Mouse (Mus musculus) induced T-regulatory cell, adult 2 months (primary cell): ENCODE results near the gene Gm27021.
A peak's percentile ranks its signal among the peaks of the same experiment; 100 is the strongest.

Source experiments
- DNase-seq: peaks from one replicate; pipeline ENCODE4 v3.0.0-alpha.2; 2012; ENCODE audit warnings: low read depth

Gene Gm27021

DNA sequence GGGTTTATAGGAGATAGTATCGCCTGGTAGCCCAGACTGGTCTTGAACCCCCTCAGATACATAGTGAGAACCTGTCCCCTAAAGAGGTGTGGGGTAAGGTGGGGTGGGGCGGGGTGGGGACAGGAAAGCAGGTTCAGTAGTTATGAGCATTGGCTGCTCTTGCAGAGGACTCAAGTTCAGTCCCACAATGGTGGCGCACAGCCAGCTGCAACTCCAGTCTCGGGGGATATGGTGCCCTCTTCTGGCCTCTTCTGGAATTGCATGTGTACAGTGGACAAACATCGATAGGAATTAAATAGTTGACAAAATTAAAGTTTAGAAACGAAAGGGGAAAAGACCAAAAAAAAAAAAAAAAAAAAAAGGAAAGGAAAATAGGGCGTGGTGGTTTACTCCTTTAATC lies 68.4 kb downstream of the Gm27021 start:
- DNase-seq: peak; percentile 84

DNA sequence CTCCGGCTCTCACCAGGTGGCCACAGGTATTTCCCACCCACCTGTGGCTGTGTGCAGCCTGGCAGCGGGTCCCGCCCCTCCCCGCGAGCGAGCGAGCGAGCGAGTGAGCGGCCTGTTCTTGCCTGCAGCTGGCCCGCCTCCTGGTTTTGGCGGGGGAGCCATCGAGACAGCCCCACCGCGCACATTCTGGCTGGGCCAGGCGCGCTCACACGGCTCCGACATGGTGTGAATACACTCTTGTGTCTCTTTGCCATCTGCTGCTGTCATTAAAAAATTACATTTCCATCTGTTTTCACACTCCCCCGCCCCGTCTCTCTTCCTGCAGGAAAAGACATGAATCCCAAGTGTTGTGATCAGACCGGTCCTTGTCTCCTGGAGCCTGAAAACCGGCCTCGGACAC lies 69.3 kb downstream of the Gm27021 start:
- DNase-seq: no peak

DNA sequence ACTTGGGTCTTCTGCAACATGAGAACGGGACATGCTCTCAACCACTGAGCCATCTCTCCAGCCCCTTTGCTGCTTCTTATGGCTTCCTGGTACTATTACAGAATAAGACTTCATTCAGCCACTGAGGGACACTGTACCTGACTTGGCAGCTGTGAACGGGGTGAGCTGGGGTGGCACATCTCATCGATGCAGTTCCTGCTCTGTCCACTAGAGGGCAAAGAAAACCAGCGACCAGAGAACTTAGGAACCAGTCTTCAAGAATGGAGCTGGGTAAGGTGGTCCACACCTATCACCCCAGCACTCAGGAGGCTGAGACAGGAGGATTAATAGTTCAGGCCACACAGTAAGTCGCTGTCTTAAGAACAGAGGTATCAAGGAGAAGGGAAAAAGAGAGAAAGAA lies 71.9 kb downstream of the Gm27021 start:
- DNase-seq: peak; percentile 88

DNA sequence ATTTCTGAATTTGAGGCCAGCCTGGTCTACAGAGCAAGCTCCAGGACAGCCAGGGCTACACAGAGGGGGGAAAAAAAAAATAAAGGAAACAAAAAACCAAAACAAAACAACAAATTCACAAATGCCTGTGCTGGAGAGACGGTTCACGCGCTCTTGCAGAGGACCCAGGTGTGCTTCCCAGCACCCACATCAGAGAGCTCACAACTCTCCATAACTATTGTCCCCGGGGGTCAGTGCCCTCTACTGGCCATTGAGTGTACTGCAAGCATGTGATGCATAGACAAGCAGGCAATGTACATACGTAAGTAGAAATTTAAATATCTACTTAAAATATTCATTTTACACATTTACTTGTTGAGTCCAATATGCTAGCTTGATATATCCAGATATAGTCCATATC lies 73.3 kb downstream of the Gm27021 start:
- DNase-seq: peak; percentile 70

DNA sequence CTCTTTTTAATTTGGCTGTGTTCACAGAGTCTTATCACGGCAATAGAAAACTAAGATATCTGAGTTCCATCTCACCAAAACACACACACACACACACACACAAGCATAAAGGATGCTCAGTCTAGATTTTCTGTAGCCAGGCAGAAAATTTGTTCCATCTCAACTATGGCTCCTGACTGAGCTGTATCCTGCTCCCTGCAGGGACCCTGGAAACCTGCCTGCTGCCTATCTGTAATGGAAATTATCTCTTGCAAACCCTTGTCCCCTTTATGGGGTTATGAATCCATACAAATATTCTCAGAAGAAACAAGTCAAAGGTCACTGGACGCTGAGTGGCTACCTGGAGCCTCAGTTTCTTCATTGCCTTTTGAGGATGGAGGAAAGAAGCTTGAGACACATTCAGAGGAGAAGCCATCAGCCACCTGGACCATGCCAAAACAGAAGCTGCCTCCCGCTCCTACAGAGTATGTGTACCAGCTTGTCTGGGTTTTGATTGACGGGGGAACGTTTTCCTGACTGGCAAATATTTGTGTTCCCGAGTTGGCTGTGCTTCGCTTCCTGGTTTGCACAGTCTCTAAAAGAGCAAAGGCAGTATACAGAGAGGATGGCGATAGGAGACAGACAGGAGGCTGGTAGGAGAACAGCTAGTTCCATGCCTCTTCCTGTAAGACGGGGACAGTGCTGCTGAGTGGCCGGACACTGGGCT lies 76.1 kb downstream of the Gm27021 start:
- DNase-seq: no peak

DNA sequence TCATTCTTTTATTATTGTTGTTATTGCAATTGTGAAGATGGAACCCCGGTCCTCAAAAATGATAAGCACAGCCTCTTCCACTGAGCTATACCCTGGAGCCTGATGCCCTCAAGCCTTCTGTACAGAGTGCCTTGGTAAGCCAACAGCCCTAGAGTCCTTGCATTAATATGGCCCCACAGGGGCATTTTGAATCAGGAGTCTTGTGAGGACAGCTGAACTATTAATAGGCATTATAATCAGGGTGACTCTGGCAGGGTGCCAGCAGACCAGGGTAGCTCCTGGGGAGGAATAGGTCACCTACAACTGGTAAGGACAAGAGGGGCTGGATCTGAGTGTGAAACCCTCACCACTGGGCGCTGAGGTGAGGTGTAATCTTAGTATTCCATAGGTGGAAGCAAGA lies 78.0 kb downstream of the Gm27021 start:
- no peak for DNase-seq

DNA sequence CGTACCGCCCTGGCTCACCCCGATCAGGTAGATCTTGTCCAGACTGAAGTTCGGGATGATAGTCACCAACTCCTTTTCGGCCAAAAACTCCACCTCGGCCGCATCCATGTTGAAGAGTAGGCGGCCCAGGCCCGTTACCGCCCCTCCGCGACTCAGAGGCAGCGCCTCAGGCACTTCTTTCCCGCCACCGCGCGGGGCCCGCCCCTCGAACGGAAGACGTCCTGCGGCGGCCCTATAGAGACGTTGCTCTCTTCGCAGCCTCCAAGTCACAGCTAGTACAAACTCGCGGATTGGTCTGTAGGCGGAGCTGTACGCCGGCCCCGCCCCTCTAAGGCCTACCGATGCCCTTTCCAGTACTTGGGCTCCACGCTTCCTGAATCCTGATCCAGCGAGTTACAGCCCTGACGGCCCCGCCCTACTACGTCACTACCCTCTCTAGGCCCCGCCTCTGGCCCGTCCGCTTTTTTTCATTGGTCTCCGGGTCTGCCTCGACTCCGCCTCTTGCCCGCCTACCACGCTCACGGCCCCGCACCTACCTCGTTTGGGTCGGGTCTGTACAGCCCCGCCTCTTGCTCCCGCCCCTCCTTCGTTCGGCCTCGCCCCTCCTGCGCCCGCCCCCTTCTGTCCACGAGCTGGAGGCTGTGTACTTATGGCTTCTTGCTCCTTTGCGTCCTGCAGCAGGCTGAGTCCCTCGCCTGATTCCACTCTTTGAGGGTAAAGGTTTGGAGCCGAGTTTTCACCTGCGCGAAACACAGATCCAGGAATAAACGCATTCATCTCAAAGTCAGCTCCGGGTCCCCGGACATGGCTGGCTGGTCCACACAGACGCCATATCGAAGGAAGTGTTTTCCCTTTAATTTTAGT lies 78.7 kb downstream of the Gm27021 start, which contains the start of gene Gins2:
Gene Gins2, minus strand, starts transcription at position 397 of the 864 bp plus-strand sequence.
- DNase-seq: peak; percentile 99

DNA sequence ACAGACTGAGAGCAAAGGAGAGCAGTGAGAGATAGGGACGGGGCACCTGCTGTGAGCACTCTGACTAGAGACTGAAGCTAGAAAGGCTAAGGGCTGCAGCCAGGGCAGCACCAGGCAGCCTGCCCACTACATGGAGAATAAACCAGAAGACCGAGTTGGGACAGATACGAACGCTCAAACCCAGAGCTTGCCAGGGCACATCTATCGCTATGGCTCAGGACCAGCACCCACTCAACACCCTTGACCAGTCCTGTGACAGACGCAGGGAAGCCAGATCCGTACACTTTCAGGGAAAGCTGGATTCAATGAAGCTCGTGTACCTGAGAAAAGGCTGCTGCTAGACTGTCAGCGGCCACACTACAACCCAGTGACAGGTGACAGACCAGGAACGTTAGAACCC lies 82.4 kb downstream of the Gm27021 start:
- DNase-seq: no peak

DNA sequence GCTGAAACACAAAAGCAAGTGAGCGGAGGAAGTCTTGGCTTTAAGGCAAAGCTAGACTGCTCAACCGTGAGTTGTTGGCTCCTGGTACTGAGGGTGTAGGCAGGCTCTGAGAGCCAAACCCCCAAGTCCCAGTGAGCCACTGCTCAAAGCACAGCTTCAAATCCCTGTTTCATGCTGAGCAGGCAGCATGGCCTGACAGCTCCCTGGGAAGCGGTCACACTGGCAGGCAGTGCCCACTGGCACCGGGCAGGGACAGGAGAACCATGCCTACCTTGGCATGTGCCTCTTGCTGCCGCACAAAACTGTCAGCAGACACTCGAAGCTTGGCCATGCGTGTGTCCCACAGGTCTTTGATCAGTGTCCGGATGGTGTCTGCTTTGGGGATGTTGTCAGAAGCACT lies 86.1 kb downstream of the Gm27021 start:
- no peak for DNase-seq

DNA sequence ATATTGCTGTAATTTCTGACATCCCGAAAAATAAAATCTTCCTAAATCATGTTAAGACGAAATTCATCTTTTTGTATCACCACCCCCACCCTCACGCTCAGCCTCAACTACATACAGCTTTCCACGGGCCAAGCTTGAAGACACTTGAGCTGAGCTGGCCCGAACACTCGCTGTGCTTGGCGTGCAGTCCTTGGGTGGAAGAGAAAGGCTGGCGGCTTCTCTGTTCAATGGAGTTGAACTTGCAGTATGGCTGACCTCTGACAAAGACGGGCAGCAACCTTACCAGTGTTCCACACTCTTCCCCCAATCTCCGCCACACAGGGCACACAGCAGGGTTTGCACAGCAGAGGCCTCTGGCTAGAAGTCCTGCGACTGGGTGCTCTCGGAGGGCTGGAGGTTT lies 86.5 kb downstream of the Gm27021 start:
- DNase-seq: no peak

DNA sequence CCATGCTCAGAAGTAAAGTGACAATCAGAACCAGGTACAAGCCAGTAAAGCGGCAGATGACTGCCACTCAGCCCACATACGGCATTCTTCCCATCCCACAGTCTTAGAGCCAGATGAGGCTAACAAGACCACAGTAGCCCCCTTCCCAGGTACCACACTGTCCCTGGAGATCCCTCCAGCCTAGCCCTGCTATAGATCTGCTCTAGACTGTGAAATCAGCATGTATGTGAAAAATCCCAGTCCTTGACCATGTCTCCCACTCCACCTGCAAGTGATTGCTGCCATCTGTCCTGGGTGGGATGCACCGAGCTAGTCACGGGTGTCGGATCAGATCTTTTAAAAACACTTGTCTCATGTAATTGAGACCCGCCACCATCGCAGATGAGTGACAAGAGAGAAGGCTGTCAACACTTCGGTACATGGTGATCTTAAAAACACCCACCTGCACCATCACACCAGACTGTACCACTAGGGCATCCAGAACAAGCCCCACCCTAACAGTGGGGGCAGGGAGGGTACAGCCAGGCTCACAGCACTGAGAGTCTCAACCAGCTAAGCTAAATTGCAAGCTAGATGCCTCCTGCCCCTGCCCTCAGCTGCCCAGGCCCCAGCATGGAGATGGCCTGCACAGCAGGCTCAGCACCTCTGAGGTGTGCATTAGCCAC lies 87.4 kb downstream of the Gm27021 start:
- no peak for DNase-seq

DNA sequence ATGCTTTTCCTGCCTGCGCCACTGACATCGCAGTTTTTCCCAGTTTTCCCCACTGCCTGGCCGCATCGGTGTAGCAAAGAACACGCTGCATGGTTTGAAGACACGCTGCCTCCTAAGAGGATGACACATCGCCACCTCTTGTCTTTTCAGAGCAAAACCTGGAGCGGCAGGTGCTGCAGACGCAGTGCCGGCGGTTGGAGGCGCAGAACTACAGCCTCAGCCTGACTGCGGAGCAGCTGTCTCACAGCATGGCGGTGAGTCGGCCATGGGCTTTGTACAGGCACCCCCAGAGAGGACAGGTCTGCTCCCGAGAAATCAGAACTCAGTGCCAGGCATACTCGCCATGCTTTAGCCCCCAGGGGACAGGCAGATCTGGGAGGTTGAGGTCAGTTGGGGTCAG lies 90.1 kb downstream of the Gm27021 start:
- DNase-seq: no peak

DNA sequence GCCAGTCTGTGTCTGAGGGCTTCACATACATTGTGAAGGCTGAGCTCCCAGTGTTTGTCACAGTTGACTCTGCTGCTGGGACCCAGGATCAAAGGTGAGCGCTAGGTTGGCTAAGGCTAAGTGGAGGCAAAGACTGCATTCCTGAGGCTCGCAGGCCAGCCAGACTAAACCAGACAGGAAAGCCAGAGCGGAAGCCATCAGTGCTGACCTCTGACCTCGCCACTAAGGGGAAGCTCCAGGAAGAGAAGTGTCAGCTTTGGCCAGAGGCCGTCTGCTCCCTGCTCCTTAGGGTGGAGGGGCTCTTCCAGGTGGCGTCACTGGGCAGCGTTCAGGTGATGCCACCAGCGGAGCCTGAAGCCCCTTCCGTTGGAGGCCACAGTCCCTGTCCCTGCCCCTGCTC lies 92.1 kb downstream of the Gm27021 start:
- no peak for DNase-seq

DNA sequence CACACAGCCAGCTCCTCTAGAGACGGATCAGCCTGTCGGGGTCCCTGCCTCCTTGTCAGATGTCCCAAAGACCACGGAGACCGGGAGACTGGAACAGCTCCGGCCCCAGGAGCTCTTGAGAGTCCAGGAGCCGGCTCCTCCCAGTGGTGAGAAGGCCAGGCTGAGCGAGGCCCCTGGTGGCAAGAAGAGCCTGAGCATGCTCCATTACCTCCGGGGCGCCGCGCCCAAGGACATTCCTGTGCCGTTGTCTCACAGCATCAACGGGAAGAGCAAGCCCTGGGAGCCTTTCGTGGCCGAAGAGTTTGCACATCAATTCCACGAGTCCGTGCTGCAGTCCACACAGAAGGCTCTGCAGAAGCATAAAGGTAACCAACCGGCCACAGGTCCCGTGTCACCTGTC lies 92.9 kb downstream of the Gm27021 start:
- DNase-seq: no peak

DNA sequence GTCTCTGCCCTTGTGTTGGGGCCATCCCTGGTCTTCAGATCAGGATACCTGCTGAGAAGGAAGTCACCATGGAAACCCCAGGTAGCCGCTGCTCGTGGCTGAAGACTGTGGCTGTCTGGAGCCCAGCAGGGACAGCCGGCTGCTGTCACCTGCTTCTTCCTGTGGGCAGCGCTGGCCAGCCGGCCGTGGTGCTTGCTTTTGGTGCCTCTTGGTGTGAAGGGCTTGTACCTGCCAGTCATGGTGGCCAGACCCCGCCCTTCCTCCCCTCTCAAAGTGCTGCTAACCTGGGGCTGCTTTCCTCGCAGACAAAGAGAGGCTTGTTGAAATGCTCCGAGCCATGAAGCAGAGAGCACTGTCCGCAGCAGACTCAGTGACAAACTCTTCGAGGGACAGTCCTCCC lies 94.0 kb downstream of the Gm27021 start:
- DNase-seq: no peak

DNA sequence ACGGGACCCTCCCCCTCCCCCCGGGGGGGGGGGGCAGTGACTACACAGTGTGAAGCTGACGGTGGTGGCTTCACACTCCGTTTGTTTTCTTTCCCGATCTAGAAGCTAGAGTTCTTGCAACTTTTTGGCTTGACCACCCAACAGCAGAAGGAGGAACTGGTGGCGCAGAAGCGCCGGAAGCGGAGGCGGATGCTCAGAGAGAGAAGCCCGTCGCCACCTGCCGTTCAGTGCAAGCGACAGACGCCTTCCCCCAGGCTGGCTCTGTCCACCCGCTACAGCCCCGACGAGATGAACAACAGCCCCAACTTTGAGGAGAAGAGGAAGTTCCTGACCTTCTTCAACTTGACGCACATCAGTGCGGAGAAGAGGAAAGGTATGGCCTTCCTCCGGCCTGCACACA lies 95.3 kb downstream of the Gm27021 start:
- DNase-seq: peak; percentile 22

DNA sequence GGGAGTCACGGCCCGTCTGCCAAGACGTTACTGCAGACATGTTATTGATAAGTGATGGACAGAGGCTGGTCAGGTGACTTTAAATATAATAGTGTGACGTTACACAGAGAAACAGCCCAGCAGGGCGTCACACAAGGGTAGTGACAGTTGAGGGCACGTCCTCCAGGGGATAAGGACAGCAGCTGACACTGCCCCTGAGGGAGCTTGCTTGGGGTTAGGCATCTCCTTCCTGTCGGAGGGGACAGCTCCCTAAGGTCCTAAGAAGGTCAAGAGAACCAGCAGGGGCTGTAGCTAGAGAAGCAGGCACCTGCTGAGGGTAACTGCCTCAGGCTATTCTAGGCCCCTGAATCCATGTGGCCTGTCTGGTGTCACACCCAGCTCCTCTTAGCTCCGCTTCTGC lies 96.3 kb downstream of the Gm27021 start:
- no peak for DNase-seq

DNA sequence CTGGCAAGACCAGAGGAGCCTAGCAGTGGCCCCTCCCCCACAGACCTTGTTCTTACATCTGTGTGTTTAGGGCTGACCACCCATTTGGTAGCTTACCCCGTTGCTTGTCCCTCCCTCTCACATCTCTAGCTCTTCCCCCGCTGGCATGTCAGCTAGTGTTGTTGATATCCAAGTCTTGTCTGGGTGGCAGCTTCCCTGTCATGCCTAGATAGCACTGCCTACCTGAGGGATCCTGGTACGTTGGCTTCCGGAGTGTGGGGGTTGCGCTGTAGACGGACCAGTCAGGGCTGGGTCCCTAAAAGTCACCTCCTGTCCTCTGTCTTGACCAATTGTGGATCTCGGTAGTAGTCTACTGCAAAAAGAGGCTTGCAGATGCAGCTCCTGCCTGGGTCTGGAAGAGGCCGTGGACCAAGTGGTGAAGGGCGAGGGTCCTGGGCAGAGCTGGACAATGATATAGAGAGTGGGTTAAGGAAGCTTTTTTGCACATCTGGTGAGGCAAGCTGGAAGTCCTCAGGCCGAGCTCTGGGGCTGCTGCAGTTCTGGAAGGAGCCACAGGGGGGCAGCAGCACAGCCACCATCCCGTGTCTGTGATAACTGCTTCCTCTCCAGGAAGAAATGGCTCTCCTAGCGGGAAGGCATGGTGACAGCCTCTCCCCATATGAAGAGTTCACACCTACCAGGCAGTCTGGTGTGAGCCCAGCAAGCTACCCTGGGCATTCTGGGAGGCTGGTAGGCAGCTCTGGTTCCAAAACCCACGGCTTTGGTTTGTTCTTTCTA lies 97.8 kb downstream of the Gm27021 start:
- peak; percentile 76 for DNase-seq

DNA sequence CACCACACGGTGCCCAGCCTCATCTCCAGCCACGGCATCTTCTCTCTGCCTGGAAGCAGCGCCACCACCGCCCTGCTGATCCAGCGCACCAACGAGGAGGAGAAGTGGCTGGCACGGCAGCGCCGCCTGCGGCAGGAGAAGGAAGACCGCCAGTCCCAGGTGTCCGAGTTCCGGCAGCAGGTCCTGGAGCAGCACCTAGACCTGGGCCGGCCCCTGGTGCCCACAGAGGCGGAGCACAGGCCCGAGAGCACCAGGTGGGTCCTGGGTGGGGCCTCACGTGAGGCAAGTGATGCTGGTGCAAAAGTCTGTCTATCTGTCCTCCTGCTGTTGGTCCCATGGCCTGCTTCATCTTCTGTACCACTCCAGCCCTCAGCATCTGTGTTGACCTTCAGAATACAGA lies 98.8 kb downstream of the Gm27021 start:
- no peak for DNase-seq

DNA sequence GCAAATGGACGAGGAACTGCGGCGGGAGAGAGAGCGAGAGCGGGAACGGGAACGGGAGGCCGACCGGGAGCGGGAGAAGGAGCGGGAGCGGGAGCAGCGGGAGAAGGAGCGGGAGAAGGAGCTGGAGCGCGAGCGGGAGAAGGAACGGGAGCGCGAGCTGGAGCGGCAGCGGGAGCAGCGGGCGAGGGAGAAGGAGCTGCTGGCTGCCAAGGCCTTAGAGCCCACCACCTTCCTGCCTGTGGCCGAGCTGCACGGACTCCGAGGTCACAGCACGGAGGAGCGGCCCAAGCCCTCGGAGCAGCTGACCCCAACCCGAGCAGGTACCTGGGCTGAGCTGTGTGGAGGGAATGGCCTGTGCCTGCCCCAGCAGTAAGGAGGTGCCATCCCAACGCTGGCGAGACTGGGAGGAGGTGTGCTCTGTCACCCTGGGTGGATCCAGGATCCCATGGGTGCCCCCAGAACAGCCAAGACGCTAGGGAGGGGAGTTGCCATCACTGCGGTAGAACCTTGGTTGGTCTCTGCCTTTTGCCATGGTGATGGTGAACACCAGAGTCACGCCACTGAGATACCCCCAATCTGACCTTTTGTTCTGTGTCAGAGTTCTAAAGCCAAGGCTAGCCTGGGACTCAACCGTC lies 99.6 kb downstream of the Gm27021 start:
- no peak for DNase-seq

DNA sequence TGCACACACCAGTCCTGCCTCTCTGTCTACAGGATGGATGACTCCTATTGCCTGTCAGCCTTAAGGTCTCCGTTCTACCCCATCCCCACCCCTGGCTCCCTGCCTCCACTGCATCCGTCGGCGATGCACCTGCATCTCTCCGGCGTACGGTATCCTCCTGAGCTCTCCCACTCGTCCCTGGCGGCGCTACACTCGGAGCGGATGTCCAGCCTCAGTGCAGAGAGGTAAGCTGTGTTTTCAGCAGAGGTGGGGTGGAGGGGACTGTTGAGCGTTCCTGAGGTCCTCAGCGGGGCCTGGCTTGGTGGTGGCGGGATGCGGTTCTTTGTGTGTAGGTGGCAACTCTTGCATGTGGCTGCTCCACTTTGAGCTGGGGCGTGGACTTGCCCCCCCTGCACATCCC lies 100.1 kb downstream of the Gm27021 start:
- DNase-seq: no peak

DNA sequence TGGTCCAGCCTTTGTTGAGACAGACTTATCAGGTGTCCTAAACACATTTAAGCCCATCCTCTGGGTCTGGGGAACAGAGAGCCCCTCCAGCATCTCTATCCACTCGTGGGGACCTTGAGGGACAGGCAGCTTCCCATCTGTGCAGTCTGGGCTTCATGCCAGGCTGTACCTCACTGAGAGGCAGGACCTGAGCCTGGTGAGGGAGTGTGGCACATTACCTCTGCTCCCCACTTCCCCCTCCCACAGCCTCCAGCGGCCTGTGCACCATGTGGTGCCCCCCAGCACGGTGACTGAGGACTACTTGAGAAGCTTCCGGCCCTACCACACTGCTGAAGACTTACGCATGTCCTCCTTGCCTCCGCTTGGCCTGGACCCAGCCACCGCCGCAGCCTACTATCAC lies 101.2 kb downstream of the Gm27021 start:
- no peak for DNase-seq
